Mouse (Mus musculus) intestine, embryonic 14.5 days (tissue): ENCODE measurements around the gene Rab10. TPM values are rescaled to one million over a fixed set of nuclear protein-coding genes. Genes with fewer than 3 reads are reported as not detected.

Experiments used
- ATAC-seq: fragments of 200-750 bp; cut with Nextera tagmentation; replicated peaks from 2 replicates; pipeline ENCODE4 v1.8.0; 2017; ENCODE audit warnings: low read depth, moderate number of reproducible peaks, moderate TSS enrichment, moderate library complexity; ENCODE audit not compliant: low FRiP score, low TSS enrichment
- DNase-seq: peaks from one replicate; pipeline ENCODE4 v3.0.0-alpha.2; 2018; ENCODE audit warnings: low spot score
- H3K27ac ChIP-seq: fragments of 300-500 bp; sonication (generic); 2 replicates; pipeline ENCODE4 v1.5.1; 2014; ENCODE audit warnings: low read depth, mild to moderate bottlenecking, control low read depth
- H3K27me3 ChIP-seq: fragments of 300-500 bp; sonication (generic); replicated peaks from 2 replicates; pipeline ENCODE4 v1.6.1; 2014; ENCODE audit warnings: low read length, control low read depth; ENCODE audit not compliant: control insufficient read depth, insufficient read depth
- H3K36me3 ChIP-seq: fragments of 300-500 bp; sonication (generic); 2 replicates; pipeline ENCODE4 v1.6.1; 2014; ENCODE audit warnings: low read length, control low read depth; ENCODE audit not compliant: control insufficient read depth, insufficient read depth
- H3K4me1 ChIP-seq: fragments of 300-500 bp; sonication (generic); replicated peaks from 2 replicates; pipeline ENCODE4 v1.6.1; 2014; ENCODE audit warnings: low read length, control low read depth, mixed read lengths; ENCODE audit not compliant: control insufficient read depth, insufficient read depth
- H3K4me2 ChIP-seq: fragments of 300-500 bp; sonication (generic); 2 replicates; pipeline ENCODE4 v1.6.1; 2014; ENCODE audit warnings: low read length
- H3K4me3 ChIP-seq: fragments of 300-500 bp; sonication (generic); 2 replicates; pipeline ENCODE4 v1.5.1; 2014; ENCODE audit warnings: low read depth, low read length, control low read depth, mixed read lengths
- H3K9ac ChIP-seq: fragments of 300-500 bp; sonication (generic); 2 replicates; pipeline ENCODE4 v1.6.1; 2014; ENCODE audit warnings: mild to moderate bottlenecking, low read length
- H3K9me3 ChIP-seq: fragments of 300-500 bp; sonication (generic); 2 replicates; pipeline ENCODE4 v1.6.1; 2016; ENCODE audit warnings: low read length, control low read depth; ENCODE audit not compliant: control insufficient read depth
- WGBS: fragments of 180-500 bp; shearing (Covaris S2); extraction: QIAGEN DNeasy Blood & Tissue Kit; methylation state at CpG from one replicate; pipeline ENCODE4 v1.1.7; 2014; 5-methylcytosine and 5-hydroxymethylcytosine counted together
- polyA plus RNA-seq: library from polyadenylated mRNA; unstranded; fragments of >200 nt; fragmentation: Nextera tagmentation; extraction: Ambion mirVana; gene quantifications from 2 replicates; pipeline ENCODE4 v1.2.1, GENCODE M21; 2014

Gene Rab10
- polyA plus RNA-seq, 1 experiment from 2014 or later, result 76.3 TPM

- Histone ChIP-seq H3K27ac (no peak overlapping the region), H3K27me3 (no peaks in the 10 kb centered on the region), H3K9me3 (no peaks in the 10 kb centered on the region), H3K9ac (no peak overlapping the region), H3K4me1 (no peaks in the 10 kb centered on the region), H3K4me3 (no peak overlapping the region), H3K36me3 (no peaks in the 10 kb centered on the region), H3K4me2 (no peak overlapping the region)
- no peak for DNase-seq
- 56% methylated on average over 1 of the region's 1 CpGs for WGBS
- ATAC-seq, result no peak
These were observed 100.6 kb downstream of the Rab10 start for GRCm38 (mm10) chr12:3209163-3209562.

Other genes with a start within 250 kb of the Rab10 start
- gene Kif3c, start 55.2 kb upstream of the Rab10 start, polyA plus RNA-seq, result 11.5 and 13.0 TPM in 2 replicates
- gene Asxl2, start 116.9 kb upstream of the Rab10 start, polyA plus RNA-seq, result 19.7 and 21.5 TPM in 2 replicates